Mouse (Mus musculus) lung, embryonic 14.5 days (tissue): ENCODE data around the gene Evi5. TPM values are rescaled to one million over a fixed set of nuclear protein-coding genes. Genes with fewer than 3 reads are reported as not detected.

Experiments
- ATAC-seq: fragments of 200-750 bp; cut with Nextera tagmentation; 2 replicates; pipeline ENCODE4 v1.8.0; 2017; ENCODE audit warnings: mild to moderate bottlenecking, moderate TSS enrichment, moderate library complexity; ENCODE audit not compliant: insufficient read depth
- DNase-seq: peaks from one replicate; pipeline ENCODE4 v3.0.0-alpha.2; 2015
- H3K27ac ChIP-seq: fragments of 300-500 bp; sonication (generic); 2 replicates; pipeline ENCODE4 v1.5.1; 2014; ENCODE audit warnings: low read depth, mild to moderate bottlenecking, moderate library complexity
- H3K27me3 ChIP-seq: fragments of 300-500 bp; sonication (generic); 2 replicates; pipeline ENCODE4 v1.6.1; 2014; ENCODE audit warnings: low read length, control low read depth; ENCODE audit not compliant: insufficient read depth
- H3K36me3 ChIP-seq: fragments of 300-500 bp; sonication (generic); 2 replicates; pipeline ENCODE4 v1.6.1; 2014; ENCODE audit warnings: control low read depth; ENCODE audit not compliant: insufficient read depth
- H3K4me1 ChIP-seq: fragments of 300-500 bp; sonication (generic); 2 replicates; pipeline ENCODE4 v1.6.1; 2014; ENCODE audit warnings: antibody characterized with exemption, control low read depth; ENCODE audit not compliant: insufficient read depth
- H3K4me2 ChIP-seq: fragments of 300-500 bp; sonication (generic); 2 replicates; pipeline ENCODE4 v1.6.1; 2014; ENCODE audit warnings: mild to moderate bottlenecking
- H3K4me3 ChIP-seq: fragments of 300-500 bp; sonication (generic); 2 replicates; pipeline ENCODE4 v1.5.1; 2014; ENCODE audit warnings: low read depth, low read length
- H3K9ac ChIP-seq: fragments of 300-500 bp; sonication (generic); 2 replicates; pipeline ENCODE4 v1.6.1; 2014
- H3K9me3 ChIP-seq: fragments of 300-500 bp; sonication (generic); 2 replicates; pipeline ENCODE4 v1.6.1; 2016; ENCODE audit warnings: low read depth, low read length, control low read depth
- CTCF ChIP-seq: IDR thresholded peaks from 2 replicates; pipeline ENCODE4 v1.5.1; 2016; ENCODE audit warnings: antibody characterized with exemption, low read depth
- WGBS: fragments of 180-500 bp; shearing (Covaris S2); extraction: QIAGEN DNeasy Blood & Tissue Kit; methylation state at CpG from one replicate; pipeline ENCODE4 v1.1.7; 2014; 5-methylcytosine and 5-hydroxymethylcytosine counted together
- polyA plus RNA-seq: library from polyadenylated mRNA; unstranded; fragments of >200 nt; fragmentation: Nextera tagmentation; extraction: Ambion mirVana; gene quantifications from 2 replicates; pipeline ENCODE4 v1.2.1, GENCODE M21; 2014

Evi5 gene
- polyA plus RNA-seq, 1 experiment from 2014 or later = 60.7 TPM

DNA sequence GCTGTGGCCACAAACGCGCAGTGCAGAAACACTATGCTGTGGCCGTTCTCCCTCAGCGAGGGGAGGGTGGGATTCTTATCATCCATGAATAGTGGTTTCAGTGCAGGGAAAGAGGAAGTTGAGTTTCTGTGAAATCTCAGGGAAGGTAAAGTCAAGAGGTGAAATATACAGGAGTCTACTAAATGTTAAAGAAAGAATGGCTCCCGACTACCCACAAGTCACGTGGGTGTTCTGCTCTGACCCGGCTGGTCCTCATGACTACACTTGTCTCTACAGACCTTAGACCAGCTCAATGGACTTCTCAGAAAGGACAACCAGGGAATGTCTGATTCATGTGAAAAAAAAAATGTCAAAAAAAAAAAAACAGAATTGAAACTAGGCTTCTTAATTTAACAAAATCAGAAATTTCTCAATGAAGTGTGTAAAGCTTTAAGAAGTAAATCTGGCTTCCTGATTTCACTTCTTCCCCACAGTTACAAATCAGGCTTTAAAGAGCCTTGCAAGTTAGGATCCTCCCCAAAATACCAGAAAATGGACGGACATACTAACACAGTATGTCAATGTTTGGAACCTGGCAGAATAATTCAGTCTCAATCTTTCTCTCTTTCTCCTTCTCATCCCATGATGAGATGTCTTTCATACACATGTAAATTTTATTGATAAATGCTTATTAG, 166.6 kb downstream of the Evi5 start:
- Histone ChIP-seq H3K4me2 (no peak overlapping the region), H3K27me3 (no peaks in the 10 kb centered on the region; the same call in 1 of the 2 replicates), H3K9ac (no peak overlapping the region), H3K4me3 (no peak overlapping the region), H3K36me3 (no peaks in the 10 kb centered on the region), H3K4me1 (no peaks in the 10 kb centered on the region), H3K9me3 (no peaks in the 10 kb centered on the region), H3K27ac (no peak overlapping the region)
- ATAC-seq (no peak), DNase-seq (no peak)
- WGBS = 79% methylated on average over 8 of the region's 8 CpGs
- TF ChIP-seq CTCF = no peak

- Histone ChIP-seq H3K36me3 (no peaks in the 10 kb centered on the region), H3K4me3 (no peak overlapping the region), H3K4me2 (no peak overlapping the region), H3K9ac (no peak overlapping the region), H3K27me3 (no peaks in the 10 kb centered on the region; the same call in 1 of the 2 replicates), H3K4me1 (no peaks in the 10 kb centered on the region), H3K9me3 (no peaks in the 10 kb centered on the region), H3K27ac (no peak overlapping the region)
- TF ChIP-seq CTCF = no peak
- 74% methylated on average over 1 of the region's 1 CpGs for WGBS
- ATAC-seq (no peak), DNase-seq (no peak)
These were observed 168.6 kb downstream of the Evi5 start for GRCm38 (mm10) chr5:107706262-107706661.

DNA sequence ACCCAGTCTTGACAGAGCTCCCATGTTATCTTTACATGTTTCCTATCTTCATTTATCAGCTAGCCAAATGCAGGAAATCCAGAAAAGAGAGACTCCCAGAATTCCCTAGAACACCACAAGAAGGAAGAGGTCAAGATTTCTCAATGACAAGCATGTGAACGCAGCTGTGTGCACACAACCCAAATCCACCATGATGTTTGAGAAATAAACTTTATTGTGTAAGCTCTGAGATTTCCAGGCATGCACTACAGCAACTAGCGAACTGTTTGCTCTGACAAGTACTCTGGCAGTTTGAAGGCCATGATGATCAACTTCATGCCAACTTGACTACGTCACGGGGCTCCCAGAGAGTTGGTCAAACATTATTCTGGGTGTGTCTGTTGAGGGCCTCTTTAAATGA, 169.2 kb downstream of the Evi5 start:
- Histone ChIP-seq H3K4me1 (no peaks in the 10 kb centered on the region), H3K27me3 (no peaks in the 10 kb centered on the region; the same call in 1 of the 2 replicates), H3K27ac (no peak overlapping the region), H3K36me3 (no peaks in the 10 kb centered on the region), H3K9me3 (no peaks in the 10 kb centered on the region), H3K9ac (no peak overlapping the region), H3K4me3 (no peak overlapping the region), H3K4me2 (no peak overlapping the region)
- no peak for TF ChIP-seq CTCF
- WGBS = 65% methylated on average over 4 of the region's 4 CpGs
- ATAC-seq (no peak), DNase-seq (no peak)

DNA sequence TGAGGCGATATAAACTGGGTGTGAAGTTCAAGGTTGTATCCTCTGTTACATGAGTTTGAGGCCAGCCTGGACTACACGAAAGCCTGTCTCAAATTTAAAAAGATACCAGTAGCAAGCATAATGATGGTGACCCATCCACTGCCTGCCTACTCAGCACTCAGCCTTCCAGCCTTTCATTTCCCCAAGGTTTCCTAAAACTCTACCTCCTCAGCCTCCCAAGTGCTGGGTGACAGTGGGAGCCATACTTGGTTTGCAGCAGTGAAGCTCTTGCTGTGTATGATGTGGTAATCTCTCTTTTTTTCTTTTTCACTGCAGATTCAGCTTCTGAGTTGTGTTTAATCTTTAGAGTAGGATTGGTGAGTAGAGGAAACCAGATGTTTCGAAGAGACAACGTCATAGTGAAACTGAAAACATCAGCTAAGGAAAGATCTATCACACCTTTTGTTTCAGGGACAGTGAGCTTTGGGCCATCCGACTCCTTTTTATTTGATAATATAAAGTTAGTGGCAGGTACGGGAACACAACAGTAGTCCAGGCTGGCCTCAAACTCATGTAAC, 171.6 kb downstream of the Evi5 start:
- no peak for TF ChIP-seq CTCF
- ATAC-seq (no peak), DNase-seq (no peak)
- Histone ChIP-seq H3K4me3 (no peak overlapping the region), H3K27ac (no peak overlapping the region), H3K9me3 (no peaks in the 10 kb centered on the region), H3K4me2 (no peak overlapping the region), H3K9ac (no peak overlapping the region), H3K4me1 (no peaks in the 10 kb centered on the region), H3K27me3 (no peaks in the 10 kb centered on the region), H3K36me3 (no peaks in the 10 kb centered on the region)
- WGBS = 82% methylated on average over 6 of the region's 6 CpGs

DNA sequence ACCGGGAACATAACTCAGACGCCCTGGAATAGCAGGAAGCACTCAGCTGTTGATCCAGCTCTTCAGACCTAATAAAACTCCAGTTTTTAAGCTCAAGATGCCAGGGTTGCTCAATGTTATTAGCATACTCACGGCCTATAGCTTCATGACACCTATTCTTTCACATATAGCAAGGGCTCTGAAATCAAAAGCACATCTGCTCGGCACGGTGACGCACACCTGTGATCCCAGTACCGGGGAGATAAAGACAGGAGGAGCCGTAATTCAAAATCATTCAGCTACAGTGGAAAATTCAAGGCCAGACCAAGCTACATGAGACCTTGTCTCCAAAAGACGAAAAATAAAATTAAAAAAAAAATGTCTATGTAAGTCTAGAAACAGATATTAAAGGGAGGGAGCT, 173.2 kb downstream of the Evi5 start:
- Histone ChIP-seq H3K4me1 (no peaks in the 10 kb centered on the region), H3K27ac (no peak overlapping the region), H3K4me2 (no peak overlapping the region), H3K9me3 (no peaks in the 10 kb centered on the region), H3K4me3 (no peak overlapping the region), H3K27me3 (no peaks in the 10 kb centered on the region), H3K36me3 (no peaks in the 10 kb centered on the region), H3K9ac (no peak overlapping the region)
- 81% methylated on average over 9 of the region's 9 CpGs for WGBS
- no peak for DNase-seq
- no peak for ATAC-seq
- TF ChIP-seq CTCF = no peak

- Histone ChIP-seq H3K4me3 (no peak overlapping the region), H3K27me3 (no peaks in the 10 kb centered on the region), H3K4me1 (no peaks in the 10 kb centered on the region), H3K27ac (no peak overlapping the region), H3K4me2 (no peak overlapping the region), H3K9me3 (no peaks in the 10 kb centered on the region), H3K36me3 (no peaks in the 10 kb centered on the region), H3K9ac (no peak overlapping the region)
- TF ChIP-seq CTCF = no peak
- 65% methylated on average over 10 of the region's 10 CpGs for WGBS
- DNase-seq (no peak), ATAC-seq (no peak)
These were observed 174.0 kb downstream of the Evi5 start for GRCm38 (mm10) chr5:107700873-107701272.

GRCm38 (mm10) chr5:107698888-107699287, 176.0 kb downstream of the Evi5 start:
- DNase-seq = no peak
- Histone ChIP-seq H3K27me3 (no peaks in the 10 kb centered on the region), H3K9ac (no peak overlapping the region), H3K4me2 (no peak overlapping the region), H3K4me1 (no peaks in the 10 kb centered on the region), H3K4me3 (no peak overlapping the region), H3K9me3 (no peaks in the 10 kb centered on the region), H3K27ac (no peak overlapping the region), H3K36me3 (no peaks in the 10 kb centered on the region)
- no peak for TF ChIP-seq CTCF
- ATAC-seq = no peak
- 70% methylated on average over 8 of the region's 8 CpGs for WGBS
